Mouse (Mus musculus) erythroblast, embryonic 14.5 days (primary cell): ENCODE results near the gene Ddx21.

Experiments
- GATA1 ChIP-seq: IDR thresholded peaks from 2 replicates; pipeline ENCODE4 v1.6.1; 2012; ENCODE audit warnings: low read length, inconsistent platforms, mixed read lengths
- TAL1 ChIP-seq: IDR thresholded peaks from 3 replicates; pipeline ENCODE4 v1.6.1; 2012; ENCODE audit warnings: low read length, inconsistent platforms, mixed read lengths

GRCm38 (mm10) chr10:62546441-62546840 is 55.6 kb downstream of the Ddx21 start:
- TF ChIP-seq GATA1 (no peak), TAL1 (no peak)
